Mouse (Mus musculus): ENCODE measurements around the gene Gm10840.

GRCm38 (mm10) chr11:106122221-106122620, 38.4 kb upstream of the Gm10840 start:
- TF ChIP-seq CTCF (IDR thresholded peaks at IDR 0.05; ENCODE audit: extremely low read depth, insufficient read depth, insufficient read length, insufficient replicate concordance) (no peak), POLR2A (IDR thresholded peaks at IDR 0.05; ENCODE audit: low read depth, low read length) (no peak)

All from spleen, adult 2 months (tissue).